Mouse (Mus musculus) stomach, postnatal 0 days (tissue): Measurements from ENCODE around the gene Ippk. TPM values are rescaled to one million over a fixed set of nuclear protein-coding genes. Genes with fewer than 3 reads are reported as not detected.

Experiments used
- ATAC-seq: fragments of 200-750 bp; cut with Nextera tagmentation; 2 replicates; pipeline ENCODE4 v1.8.0; 2017; ENCODE audit not compliant: low FRiP score, low TSS enrichment
- DNase-seq: peaks from one replicate; pipeline ENCODE4 v3.0.0-alpha.2; 2016; ENCODE audit warnings: low spot score
- H3K27ac ChIP-seq: fragments of 300-500 bp; sonication (generic); replicated peaks from 2 replicates; pipeline ENCODE4 v1.5.1; 2014; ENCODE audit warnings: mild to moderate bottlenecking, control low read depth
- H3K27me3 ChIP-seq: fragments of 300-500 bp; sonication (generic); 2 replicates; pipeline ENCODE4 v1.6.1; 2014; ENCODE audit warnings: low read length; ENCODE audit not compliant: control insufficient read depth, insufficient read depth
- H3K36me3 ChIP-seq: fragments of 300-500 bp; sonication (generic); 2 replicates; pipeline ENCODE4 v1.6.1; 2014; ENCODE audit warnings: low read length, mixed read lengths; ENCODE audit not compliant: control insufficient read depth, insufficient read depth
- H3K4me1 ChIP-seq: fragments of 300-500 bp; sonication (generic); replicated peaks from 2 replicates; pipeline ENCODE4 v1.6.1; 2014; ENCODE audit warnings: antibody characterized with exemption; ENCODE audit not compliant: control insufficient read depth, insufficient read depth
- H3K4me2 ChIP-seq: fragments of 300-500 bp; sonication (generic); replicated peaks from 2 replicates; pipeline ENCODE4 v1.6.1; 2014; ENCODE audit warnings: low read depth, mild to moderate bottlenecking, control low read depth, moderate library complexity
- H3K4me3 ChIP-seq: fragments of 300-500 bp; sonication (generic); 2 replicates; pipeline ENCODE4 v1.5.1; 2014; ENCODE audit warnings: low read depth, low read length, control low read depth
- H3K9ac ChIP-seq: fragments of 300-500 bp; sonication (generic); 2 replicates; pipeline ENCODE4 v1.6.1; 2014; ENCODE audit warnings: mild to moderate bottlenecking, low read length, control low read depth, mixed read lengths
- H3K9me3 ChIP-seq: fragments of 300-500 bp; sonication (generic); 2 replicates; pipeline ENCODE4 v1.6.1; 2016; ENCODE audit warnings: low read length; ENCODE audit not compliant: control insufficient read depth
- CTCF ChIP-seq: IDR thresholded peaks from 2 replicates; pipeline ENCODE4 v1.5.1; 2016; ENCODE audit warnings: antibody characterized with exemption, low read depth, mild to moderate bottlenecking, moderate library complexity
- EP300 ChIP-seq: optimal IDR thresholded peaks from 2 replicates; pipeline ENCODE3; 2016; ENCODE audit warnings: antibody characterized with exemption
- WGBS: fragments of 180-500 bp; shearing (Covaris S2); extraction: QIAGEN DNeasy Blood & Tissue Kit; methylation state at CpG from one replicate; pipeline ENCODE4 v1.1.7; 2014; 5-methylcytosine and 5-hydroxymethylcytosine counted together
- polyA plus RNA-seq: library from polyadenylated mRNA; unstranded; fragments of >200 nt; fragmentation: Nextera tagmentation; extraction: Ambion mirVana; gene quantifications from 2 replicates; pipeline ENCODE4 v1.2.1, GENCODE M21; 2015

The Ippk gene
- polyA plus RNA-seq, 1 experiment from 2014 or later = 22.1 TPM

GRCm38 (mm10) chr13:49407795-49408194 is 13.3 kb upstream of the Ippk start:
- DNase-seq (no peak), ATAC-seq (peak; percentile 76)
- Histone ChIP-seq H3K9me3 (no peaks in the 10 kb centered on the region), H3K36me3 (no peaks in the 10 kb centered on the region), H3K4me1 (no peaks in the 10 kb centered on the region), H3K9ac (no peak overlapping the region), H3K4me2 (no peak overlapping the region), H3K4me3 (no peak overlapping the region), H3K27ac (peak overlapping the region; percentile 49; the same call in 1 of the 2 replicates), H3K27me3 (no peaks in the 10 kb centered on the region)
- TF ChIP-seq EP300 = no peak
- no peak for TF ChIP-seq CTCF

GRCm38 (mm10) chr13:49421606-49421917 is 513 bp downstream of the Ippk start:
- ATAC-seq = peak; percentile 43
- H3K4me3 ChIP-seq = peak overlapping the region; percentile 83
- TF ChIP-seq EP300 (no peak), CTCF (no peak)

GRCm38 (mm10) chr13:49421959-49422358 is 910 bp downstream of the Ippk start:
- ATAC-seq = no peak
- Histone ChIP-seq H3K4me1 (peaks cover 6% of the 10 kb centered on the region; the same call in 1 of the 2 replicates), H3K36me3 (no peaks in the 10 kb centered on the region), H3K4me2 (peak overlapping the region; percentile 92), H3K9me3 (no peaks in the 10 kb centered on the region), H3K4me3 (peak overlapping the region; percentile 83), H3K27me3 (no peaks in the 10 kb centered on the region), H3K9ac (peak overlapping the region; percentile 79), H3K27ac (peak overlapping the region; percentile 83)
- WGBS = 15% methylated on average over 4 of the region's 4 CpGs
- DNase-seq = no peak
- no peak for TF ChIP-seq EP300
- no peak for TF ChIP-seq CTCF

More at GRCm38 (mm10) chr13:49421606-49421917, 513 bp downstream of the Ippk start:
- no peak for DNase-seq
- peaks cover 6% of the 10 kb centered on the region; the same call in 1 of the 2 replicates for H3K4me1 ChIP-seq
- no peaks in the 10 kb centered on the region for H3K9me3 ChIP-seq
- H3K4me2 ChIP-seq = peak overlapping the region; percentile 92
- no peaks in the 10 kb centered on the region for H3K36me3 ChIP-seq
- WGBS = under 1% methylated on average over 15 of the region's 15 CpGs
- no peaks in the 10 kb centered on the region for H3K27me3 ChIP-seq
- H3K9ac ChIP-seq = peak overlapping the region; percentile 79
- peak overlapping the region; percentile 83 for H3K27ac ChIP-seq

DNA sequence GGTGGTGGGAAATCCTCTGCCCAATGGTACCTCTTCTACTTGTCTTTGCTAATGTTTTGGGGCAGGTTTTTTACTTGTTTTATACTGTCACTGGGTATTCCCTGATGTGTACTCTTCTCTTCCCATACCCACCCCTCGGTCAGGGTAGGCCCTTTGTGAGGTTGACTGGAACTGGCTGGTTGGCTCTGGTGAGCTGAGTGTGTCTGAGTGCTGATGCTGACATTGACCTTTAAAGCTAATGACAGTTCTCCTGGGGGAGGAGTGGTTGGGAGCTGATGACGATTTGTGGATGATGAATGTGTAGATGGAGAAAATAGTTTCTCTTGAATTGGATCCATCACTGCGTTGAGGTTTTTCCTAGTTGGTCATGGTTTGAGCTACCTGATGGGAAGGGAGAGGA is 5.7 kb downstream of the Ippk start:
- WGBS = 81% methylated on average over 3 of the region's 3 CpGs

DNA sequence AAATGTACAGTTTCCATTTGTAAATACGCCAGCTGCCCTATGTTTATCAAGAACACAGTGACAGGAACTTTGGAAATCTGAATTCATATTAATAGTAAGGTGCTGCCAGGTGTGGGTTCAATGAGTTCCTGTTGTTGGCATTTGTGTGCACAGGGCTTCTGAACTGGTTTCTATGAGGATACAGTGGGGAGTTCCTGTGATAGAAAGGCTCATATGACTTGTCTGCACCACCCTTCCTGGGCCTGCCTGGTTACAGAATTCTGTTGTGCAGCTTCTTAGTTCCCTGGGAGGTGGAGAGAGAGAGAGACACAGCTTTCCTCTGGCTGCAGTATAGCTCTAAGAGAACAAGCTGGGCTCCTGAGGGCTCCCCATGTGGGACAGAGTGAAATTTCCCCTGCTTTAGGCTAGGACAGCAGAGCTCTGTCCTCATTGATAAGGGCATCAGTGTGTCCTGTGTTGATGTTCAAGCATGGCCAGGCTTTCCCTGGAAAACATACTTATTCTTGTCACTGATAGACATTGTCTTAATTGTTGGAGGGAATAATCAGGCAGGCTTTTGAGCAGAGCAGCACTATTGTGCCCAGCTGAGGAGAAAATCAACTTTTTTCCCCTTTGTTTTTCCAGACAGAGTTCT is 7.1 kb downstream of the Ippk start:
- no peak overlapping the region for H3K4me3 ChIP-seq
- DNase-seq = no peak
- H3K9ac ChIP-seq = no peak overlapping the region
- TF ChIP-seq CTCF = no peak
- TF ChIP-seq EP300 = no peak
- no peaks in the 10 kb centered on the region for H3K9me3 ChIP-seq
- no peak overlapping the region for H3K4me2 ChIP-seq
- H3K36me3 ChIP-seq = peaks cover under 1% of the 10 kb centered on the region; the same call in 1 of the 2 replicates
- H3K27me3 ChIP-seq = no peaks in the 10 kb centered on the region
- ATAC-seq = 0 out of 2 replicates have a peak, but pooled peaks have one; percentile 32
- H3K4me1 ChIP-seq = no peaks in the 10 kb centered on the region; the same call in none of the 2 replicates
- 0 out of 2 replicates have a peak overlapping the region, but pooled peaks have one; percentile 24 for H3K27ac ChIP-seq
- WGBS = 67% methylated on average over 1 of the region's 1 CpGs

More for the DNA sequence above, 5.7 kb downstream of the Ippk start:
- ATAC-seq (no peak), DNase-seq (no peak)
- no peak overlapping the region for H3K9ac ChIP-seq
- H3K4me2 ChIP-seq = no peak overlapping the region
- peaks cover 6% of the 10 kb centered on the region for H3K4me1 ChIP-seq
- TF ChIP-seq CTCF = no peak
- no peak overlapping the region for H3K27ac ChIP-seq
- H3K36me3 ChIP-seq = no peaks in the 10 kb centered on the region; the same call in 1 of the 2 replicates
- no peaks in the 10 kb centered on the region for H3K27me3 ChIP-seq
- H3K9me3 ChIP-seq = no peaks in the 10 kb centered on the region
- no peak overlapping the region for H3K4me3 ChIP-seq

DNA sequence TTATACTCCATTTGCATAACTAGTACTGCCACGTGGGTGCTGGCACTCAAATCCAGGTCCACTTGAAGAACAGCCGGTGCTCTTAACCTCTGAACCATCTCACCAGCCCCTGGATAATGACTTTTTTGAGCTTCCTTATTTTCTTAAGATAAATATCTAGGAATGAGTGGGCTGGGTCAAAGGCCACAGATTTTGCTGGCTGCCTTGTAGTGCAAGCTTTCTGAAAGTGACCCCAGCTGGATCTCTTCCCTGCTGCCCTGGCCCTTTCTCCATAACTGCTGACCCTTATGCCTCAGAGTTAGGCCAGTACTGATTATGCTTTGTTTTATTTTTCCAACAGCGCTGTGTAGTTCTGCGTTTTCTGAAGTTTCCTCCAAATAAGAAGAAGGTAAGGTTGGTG is 9.5 kb downstream of the Ippk start:
- H3K4me1 ChIP-seq = no peaks in the 10 kb centered on the region; the same call in 1 of the 2 replicates
- H3K9me3 ChIP-seq = no peaks in the 10 kb centered on the region
- no peak overlapping the region for H3K9ac ChIP-seq
- no peak overlapping the region for H3K4me2 ChIP-seq
- ATAC-seq (no peak), DNase-seq (no peak)
- H3K4me3 ChIP-seq = no peak overlapping the region
- no peak for TF ChIP-seq CTCF
- TF ChIP-seq EP300 = no peak
- peaks cover 8% of the 10 kb centered on the region; the same call in 1 of the 2 replicates for H3K36me3 ChIP-seq
- no peak overlapping the region for H3K27ac ChIP-seq
- 46% methylated on average over 4 of the region's 4 CpGs for WGBS
- no peaks in the 10 kb centered on the region for H3K27me3 ChIP-seq
